Mouse (Mus musculus): Measurements from ENCODE around the gene B4galnt3.

Gene B4galnt3

DNA sequence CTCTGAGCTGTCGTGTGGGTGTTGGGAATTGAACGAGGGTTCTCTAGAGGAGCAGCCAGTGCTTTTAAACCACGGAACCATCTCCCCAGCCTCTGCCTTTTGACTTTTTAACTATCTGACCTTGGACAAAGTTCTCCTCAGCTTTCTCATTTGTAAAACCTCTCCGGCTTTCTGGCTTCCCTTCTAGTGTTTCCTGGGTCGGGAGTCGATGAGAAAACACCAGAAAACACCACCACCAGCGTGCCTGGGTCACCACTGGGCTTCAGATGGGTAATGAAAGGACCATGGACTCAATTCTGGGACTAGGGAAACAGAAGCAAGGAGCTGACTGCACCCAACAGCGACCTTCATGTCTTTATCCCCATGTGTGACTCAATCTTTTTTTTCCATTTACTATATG is 20.2 kb downstream of the B4galnt3 start:
- DNase-seq (ENCODE audit: low spot score): no peak

DNA sequence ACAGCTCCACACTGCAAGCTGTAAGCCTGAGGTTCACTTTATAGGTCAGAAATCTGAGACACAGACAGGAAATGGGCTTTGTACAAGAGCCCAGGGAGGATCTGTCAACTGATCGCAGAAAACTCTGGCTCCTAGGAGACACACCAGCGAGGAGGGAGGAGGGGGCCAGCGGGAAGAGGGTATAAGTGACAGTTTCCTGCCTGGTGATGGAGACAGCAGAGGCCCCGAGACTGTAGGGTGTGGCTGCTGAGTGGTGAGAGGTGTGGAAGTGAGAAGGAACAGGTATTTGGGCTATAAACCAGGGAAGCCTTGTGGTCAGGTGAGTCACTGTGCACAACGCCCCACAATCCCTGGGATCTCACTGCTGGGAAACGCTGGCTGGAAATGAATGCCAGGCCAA is 30.2 kb downstream of the B4galnt3 start:
- DNase-seq (ENCODE audit: low spot score): no peak

DNA sequence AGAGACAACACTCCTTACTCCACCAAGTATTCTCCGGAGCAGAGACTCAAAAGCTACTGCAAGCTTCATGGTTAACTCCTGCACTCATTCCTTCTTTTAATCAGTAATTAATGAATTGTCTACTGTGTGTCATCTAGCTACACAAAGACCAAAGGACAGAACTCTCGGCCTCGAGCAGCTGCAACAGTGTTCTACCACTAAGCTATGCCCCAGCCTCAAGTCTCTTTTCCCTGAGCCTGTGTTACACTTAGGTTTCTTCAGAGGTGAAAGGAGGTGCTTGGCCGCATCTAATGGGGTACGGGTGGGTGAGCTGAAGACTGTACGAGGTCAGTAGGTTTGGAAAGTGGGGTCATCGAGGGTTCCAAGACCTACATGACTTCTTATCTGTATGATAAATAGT is 30.8 kb downstream of the B4galnt3 start:
- no peak for DNase-seq (ENCODE audit: low spot score)

DNA sequence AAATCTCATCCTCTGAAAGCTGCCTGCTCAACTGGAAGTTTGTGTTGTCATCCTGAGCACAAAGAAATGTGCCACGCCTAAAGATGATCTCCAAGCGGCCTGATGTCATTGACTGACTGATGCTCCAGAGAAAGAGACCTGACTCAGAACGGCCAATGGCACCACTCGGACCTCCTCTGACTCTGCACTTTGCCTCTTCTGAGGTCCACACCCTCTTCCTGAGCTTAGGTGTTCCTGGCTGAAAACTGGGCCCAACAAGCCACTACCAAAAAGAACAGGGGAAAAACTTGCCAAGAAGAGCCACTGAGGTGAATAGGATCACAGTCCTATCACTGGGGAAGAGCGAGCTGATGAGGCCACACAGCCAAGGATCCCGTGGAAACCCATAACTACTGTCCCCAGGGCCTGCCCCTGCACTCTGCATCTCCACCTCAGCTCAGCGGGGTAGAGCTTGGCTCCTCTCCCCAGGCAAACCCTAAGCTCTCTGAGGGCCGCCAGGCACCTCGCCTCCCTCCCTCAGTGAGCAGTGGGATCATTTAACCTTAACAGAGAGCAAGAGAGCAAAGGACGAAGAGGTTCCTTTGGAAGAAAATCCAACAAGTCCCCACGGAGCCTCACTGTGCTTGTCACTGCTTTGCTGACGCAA is 31.4 kb downstream of the B4galnt3 start:
- no peak for DNase-seq (ENCODE audit: low spot score)

DNA sequence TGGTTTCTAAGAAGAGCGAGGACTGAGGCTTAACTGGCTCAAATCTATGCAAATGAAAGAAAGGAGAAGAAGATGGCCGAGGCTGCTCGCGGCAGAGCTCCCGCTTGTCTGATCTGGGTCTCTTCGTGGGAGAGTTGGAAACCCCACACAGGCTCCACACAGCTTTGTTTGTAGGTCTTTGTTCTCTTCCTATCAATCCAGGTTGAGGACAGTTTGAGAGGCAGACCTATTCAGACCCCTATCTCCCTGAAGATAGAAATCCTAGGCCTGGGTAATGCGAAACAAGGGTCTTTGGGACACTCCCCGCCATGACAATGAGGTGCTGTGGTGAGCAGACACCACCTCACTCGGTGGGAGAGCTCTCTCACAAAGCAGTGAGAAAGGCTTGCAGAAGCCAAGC is 34.9 kb downstream of the B4galnt3 start:
- no peak for DNase-seq (ENCODE audit: low spot score)

DNA sequence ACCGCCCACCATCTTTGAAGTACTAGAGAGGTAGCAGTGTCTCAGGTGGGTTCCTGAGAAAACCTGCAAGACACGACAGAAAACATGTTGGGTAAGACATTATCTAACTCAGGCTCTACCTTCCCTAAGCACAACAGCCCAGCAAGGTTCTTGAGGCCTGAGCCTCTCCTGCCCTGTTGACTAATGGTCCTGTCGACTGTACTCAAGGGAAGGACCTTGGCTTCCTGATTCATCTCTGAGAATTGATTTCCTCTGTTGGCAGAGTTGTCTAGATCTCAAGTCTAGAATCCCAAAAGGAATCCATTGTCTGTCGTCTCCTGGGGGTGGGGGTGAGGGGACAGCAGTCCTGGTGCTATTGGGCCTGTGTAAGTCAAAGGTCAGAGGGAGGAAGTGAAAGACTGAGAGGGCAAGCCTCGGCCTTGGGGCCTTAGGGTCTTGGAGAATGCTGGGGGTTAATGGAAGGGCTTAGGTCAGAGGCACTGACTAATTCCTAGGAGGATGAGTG is 37.9 kb downstream of the B4galnt3 start:
- no peak for DNase-seq (ENCODE audit: low spot score)

DNA sequence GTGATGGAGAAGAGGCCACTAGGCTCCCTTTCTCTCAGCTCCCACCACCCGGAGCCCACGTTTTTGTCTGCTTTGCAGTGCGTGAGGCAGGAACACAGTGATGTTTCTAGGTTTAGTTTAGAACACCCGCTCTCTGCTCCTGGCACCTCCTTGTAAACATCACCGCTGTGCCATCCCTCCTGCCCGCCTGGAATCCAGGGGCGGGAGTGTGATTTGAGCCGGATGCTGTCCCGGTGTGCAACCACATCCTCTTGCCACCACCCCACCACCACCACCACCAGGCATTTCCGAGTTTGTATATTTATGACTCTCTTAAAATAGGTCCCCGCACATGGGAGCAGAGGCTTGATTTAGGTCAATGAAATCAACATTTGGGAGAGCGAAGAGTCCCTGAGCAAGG is 38.7 kb downstream of the B4galnt3 start:
- DNase-seq (ENCODE audit: low spot score): no peak

DNA sequence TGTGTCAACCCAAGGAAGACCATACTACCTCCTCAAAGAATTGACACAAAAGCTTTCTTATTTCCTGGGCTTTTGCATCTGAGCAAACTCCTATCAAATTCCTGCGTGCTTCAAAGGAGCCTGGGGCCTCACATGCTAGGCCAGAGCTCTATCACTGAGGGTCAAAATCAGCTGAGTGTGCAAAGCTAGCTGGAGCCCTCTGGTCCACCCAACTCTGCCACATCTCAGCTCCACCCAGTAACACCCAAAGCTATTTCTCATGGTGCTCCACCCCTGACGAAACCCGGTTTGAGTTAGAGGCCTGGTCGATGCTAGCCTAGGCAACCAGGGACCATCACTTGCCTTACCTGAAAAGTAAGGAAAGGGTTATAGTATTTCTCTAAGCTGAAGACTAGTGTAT is 39.2 kb downstream of the B4galnt3 start:
- no peak for DNase-seq (ENCODE audit: low spot score)

DNA sequence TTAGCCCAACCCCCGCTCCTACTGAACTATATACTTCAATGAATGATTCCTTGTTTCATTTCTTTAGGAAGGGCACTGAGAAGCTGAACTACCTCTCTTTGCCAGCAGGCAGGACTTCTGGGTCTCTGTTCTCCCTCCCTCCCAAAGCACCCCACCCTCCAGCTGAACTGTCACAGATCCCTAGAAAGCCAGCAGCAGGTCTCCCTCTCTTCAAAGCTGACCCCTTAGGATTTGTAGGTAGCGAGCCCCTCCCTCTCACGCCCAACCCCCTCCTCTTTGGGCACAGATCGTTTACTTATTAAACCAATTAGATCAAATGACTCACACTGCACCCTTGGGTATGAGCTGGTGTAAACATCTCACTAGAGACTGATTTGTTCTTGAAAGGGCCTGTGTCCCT is 39.7 kb downstream of the B4galnt3 start:
- no peak for DNase-seq (ENCODE audit: low spot score)

DNA sequence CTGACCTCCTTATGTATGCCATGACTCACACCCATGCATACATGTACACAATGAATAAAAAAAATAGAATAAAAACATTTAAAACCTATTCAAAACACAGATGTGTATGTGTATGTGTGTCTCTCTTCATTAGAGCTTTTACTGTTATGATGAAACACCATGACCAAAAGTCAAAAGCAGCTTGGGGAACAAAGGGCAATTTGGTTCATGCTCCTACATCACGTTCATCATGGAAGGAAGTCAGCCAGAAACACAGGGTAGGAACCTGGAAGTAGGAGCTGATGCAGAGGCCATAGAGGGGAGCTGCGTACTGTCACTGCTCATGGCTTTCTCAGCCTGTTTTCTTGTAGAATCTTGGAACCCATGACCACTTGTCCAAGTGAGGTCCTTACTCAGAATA is 41.6 kb downstream of the B4galnt3 start:
- DNase-seq (ENCODE audit: low spot score): no peak

DNA sequence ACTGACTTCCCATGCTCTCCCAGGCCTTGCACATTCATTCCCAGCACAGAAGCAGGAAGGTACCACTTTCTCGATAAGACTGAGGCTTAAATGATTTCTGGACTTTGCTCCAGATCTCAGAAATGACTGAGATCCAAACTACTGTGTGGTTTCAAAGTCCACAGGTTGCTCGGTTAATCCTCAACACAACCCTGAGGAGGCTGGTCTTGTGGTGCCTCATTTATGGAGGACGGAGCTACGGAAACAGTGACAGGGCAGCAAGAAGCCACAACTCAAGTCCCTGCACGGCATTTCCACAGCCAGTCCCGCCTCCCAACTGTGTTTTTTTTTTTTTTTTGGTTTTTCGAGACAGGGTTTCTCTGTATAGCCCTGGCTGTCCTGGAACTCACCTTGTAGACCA is 43.3 kb downstream of the B4galnt3 start:
- no peak for DNase-seq (ENCODE audit: low spot score)

DNA sequence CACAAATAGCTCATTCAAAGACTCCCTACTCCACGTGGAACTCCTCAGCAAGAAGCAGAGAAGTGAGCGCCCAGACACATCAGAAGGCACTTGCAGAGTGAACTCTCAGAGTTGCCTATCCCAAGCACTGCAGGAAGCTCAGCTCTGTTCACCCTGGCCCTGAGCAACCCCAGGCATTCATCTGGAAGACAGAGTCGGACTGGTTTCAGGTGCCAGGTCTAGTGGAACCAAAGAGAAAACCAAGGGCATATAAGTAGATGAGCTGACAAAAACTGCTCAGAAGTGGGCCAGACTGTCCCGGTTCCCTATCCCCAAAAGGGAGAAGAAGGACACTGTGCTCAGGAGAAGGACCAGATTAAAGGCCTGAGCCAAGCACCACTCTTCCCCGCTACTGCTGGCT is 44.5 kb downstream of the B4galnt3 start:
- DNase-seq (ENCODE audit: low spot score): no peak

DNA sequence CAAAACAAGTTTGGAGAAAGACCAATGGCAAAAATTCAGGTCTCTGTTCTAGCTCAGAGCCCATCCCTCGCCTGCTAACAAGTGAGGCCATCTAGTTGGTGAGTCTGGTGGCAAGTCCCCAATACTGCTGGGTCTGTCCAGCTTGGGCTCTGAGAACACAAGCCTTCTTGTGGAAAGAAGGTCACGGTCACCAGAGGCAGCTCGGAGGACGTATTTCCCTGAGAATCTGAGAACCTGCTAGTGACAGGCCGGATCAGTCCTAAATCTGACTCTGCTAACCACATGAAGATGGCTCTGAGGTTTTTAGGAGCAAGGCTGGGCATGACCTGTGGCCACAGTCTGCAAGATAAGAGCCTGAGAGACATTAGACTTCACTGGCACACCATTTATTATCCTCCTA is 47.7 kb downstream of the B4galnt3 start:
- no peak for DNase-seq (ENCODE audit: low spot score)

DNA sequence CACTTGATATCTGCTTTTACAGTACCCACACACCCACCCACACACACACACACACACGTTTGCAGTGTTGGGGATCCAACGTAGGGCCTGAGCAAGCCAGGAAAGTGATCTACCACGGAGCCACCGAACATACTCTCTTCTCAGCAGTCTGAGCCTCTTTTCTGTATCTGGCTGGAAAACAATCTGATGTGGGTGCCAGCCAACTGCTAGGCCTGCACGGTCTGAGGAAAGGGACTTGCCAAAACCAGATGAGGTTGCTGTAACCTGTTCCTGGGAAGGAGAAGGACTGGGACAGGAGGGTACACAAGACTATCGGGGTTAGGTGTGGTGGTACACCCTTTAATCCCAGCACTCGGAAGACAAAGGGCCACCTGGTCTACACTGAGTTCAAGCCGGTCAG is 51.1 kb downstream of the B4galnt3 start:
- DNase-seq (ENCODE audit: low spot score): no peak

DNA sequence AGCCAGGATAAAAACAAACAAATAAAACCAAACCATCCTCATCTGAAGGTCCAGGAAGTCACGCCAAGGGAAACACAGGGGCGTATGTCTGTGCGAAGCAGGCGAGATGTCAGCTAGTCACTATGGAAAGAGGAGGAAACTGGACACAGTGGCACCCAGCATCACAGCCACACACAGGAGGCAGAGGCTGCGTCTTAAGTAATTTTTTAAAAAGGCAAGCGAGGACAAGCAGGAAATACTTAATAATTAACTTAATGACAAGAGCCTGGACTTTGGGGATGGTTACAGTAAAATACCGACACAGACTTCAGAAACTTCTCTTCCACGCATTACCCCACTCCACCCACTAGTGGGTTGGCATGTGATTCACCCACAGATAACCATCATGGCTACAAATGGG is 51.8 kb downstream of the B4galnt3 start:
- no peak for DNase-seq (ENCODE audit: low spot score)

DNA sequence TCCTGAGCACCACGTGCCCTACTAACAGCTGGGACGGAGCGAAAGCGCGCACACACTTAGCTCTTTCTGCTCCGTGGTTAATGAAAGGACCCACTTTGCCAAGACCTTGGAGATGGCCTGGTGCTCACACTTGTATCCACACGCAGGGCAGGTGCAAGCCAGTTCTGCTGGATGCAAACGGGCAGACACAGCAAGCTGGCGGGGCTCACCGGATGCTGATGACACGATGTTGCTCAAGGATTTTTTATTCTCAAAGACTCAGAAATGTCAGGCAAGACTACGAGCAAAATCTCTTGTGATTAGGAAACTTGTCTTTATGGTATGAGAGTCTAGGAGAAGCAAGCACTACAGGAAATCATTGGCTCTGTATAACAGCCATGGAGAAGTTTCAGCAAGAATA is 52.9 kb downstream of the B4galnt3 start:
- DNase-seq (ENCODE audit: low spot score): no peak

DNA sequence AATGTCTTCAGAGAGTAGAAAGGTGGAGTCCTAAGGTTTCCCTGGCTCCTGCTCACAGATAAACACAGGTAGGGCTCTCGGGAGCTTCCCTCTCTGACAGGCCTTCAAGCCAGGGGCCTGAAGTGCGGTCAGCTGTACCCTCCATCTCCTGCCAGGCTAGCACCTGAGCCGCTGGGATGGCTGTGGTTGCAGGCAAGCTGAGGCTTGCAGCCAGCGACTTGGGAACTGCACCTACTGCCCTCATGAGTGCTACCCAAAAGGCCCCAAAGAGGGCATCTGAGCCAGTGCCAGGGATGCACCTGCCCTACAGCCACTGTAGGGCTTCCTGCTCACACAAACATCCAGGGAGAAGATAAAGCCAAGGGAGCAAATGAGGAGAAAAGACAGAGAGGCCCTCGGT is 53.9 kb downstream of the B4galnt3 start:
- DNase-seq (ENCODE audit: low spot score): no peak

DNA sequence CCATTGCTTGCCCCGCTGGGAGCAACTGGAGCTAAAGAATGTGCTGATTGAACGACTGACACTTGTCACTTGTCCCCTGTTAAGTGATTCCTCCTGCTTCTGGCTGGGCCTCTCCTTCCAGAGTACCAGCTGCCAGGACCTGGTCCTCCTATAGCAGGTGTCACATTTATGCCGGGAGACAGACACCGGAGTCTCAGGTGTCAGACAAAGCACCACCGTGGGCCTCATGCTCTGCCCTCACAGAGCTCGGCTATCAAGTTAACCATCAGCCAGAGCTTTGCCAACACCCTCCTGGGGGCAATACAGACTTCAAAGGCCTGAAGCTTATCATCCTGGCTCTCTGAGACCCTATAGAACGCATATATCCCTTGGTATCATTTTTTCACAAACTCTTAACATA is 58.5 kb downstream of the B4galnt3 start:
- no peak for DNase-seq (ENCODE audit: low spot score)

DNA sequence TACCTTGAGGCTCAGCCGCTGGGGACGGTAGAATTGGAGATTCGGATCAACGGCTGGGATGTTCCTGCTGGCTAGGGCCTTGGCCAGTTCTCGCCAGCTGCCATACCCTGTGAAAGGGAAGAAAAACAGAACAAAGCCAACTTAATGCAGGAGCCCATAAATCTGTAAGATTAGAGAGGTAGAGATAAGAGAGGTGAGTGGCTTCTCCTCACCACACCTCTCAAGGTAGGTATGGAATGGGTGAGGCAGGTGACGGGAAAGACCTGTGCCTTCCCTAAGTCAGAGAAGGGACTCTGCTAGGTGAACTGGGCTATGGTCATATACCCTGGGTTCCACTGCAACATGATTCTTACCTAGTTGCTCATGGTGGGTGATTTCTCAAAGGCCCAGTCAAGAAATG is 61.5 kb downstream of the B4galnt3 start:
- DNase-seq (ENCODE audit: low spot score): no peak

DNA sequence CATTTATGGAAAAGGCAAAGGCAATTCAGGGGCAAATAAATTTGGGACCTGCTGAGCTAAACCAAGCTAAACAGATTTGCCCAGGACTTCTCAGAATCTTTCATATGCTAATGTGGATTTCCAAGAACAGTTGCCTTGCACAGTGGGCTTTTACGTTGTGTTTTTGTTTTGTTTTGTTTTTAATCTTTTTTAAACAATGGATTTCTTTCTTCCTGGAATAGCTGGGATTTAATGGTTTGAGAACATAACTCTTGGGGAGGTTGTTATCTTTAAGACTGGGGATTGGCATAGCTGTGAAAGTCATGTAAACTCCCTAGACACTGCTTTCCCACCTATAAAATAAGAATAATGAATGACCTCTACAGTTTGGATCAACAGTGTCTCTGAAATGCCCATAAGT is 63.9 kb downstream of the B4galnt3 start:
- no peak for DNase-seq (ENCODE audit: low spot score)

DNA sequence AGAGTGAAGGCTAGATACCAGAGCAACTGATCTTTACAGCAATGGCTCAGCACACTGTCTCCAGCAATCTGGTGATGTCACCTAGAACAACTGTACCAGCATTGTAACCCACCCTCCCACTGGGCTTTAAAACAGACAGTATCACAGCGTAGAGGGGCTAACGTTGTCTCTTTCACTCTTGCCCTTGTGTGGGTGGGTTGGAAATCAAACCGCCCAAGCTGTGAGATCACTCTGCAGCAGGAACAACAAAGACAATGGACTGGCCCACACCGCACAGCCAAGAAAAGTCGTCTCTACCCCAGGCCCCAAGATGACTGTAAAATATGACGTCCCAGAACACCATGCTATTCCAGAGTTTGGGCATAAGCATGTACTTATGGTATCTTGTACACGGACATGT is 64.6 kb downstream of the B4galnt3 start:
- DNase-seq (ENCODE audit: low spot score): no peak

DNA sequence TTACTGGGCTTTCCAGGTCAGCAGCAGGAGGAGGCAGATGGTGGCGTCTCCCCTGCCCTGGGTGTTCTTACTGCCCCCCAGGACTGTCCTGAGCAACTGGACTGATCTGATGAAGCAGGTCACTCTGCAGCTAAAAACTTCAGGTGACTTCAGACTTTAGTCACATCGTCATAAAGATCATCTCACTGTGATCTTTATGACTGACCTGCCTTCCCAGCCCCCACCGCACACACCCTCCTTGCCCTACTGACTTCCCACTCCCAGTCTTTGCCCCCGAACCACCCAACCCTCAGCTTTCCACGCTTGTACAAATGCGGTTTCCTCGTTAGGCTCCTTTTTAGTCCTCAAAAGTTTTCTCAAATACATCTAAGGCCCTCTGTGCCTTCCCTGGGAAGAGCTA is 67.3 kb downstream of the B4galnt3 start:
- DNase-seq (ENCODE audit: low spot score): no peak

DNA sequence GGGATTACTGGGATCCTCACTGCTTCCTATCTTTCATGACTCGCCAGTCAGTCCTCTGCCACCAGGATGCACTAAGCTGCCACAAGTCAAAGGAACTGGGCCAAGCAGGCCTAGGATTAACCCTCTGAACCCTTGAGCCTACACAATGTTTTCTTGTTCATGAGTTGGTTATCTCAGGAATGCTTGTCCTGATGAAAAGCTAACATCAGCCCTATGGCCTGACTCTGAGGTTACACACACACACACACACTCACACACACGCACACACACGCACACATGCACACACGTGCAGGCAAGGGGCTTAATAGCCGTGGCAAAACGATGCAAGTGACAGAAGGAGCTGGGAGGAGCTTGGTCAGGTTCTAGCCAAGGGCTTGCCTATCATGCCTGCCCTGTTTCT is 69.0 kb downstream of the B4galnt3 start:
- DNase-seq (ENCODE audit: low spot score): no peak

DNA sequence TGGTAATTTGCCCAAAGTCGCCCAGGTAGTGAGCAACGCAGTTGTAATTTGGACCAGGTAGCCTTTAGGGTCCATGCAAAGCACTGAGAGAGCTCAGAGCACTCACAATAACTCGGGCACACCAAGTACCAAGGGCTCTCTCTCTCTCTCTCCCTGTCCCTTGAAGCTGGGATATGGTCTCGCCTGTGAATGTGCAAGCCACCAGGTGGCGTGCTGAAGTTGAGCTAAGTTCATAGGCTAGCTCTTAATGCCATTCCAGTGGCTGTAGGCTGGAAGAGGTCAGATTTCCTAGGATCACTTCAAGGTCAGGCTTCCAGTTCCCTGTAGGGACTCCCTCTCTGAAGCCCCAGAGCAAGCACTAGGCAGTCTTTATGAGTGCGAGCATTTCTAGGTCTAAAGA is 71.7 kb downstream of the B4galnt3 start:
- no peak for DNase-seq (ENCODE audit: low spot score)

DNA sequence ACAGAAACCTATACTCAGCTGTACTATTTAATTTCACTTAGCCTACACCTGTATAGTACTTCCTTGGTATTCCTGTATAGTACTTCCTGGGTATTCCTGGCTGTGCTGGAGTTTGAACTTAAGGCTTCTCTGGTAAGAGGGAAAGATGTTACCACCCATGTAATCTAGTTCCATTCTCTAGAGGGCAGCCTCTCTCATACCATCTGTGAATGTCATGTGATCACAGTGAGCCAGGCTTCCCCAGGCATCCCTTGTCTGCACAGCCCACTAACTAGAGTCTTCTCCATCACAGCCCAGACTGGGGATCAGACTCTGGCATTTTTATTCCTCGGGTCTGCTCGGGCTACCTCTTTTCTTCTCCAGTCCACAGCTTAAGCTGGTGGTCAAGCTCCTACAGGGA is 75.1 kb downstream of the B4galnt3 start:
- DNase-seq (ENCODE audit: low spot score): no peak

Measured in layer of hippocampus, adult 9-10 months (tissue).